Mouse (Mus musculus): Measurements from ENCODE around the gene Ceacam13.
"Not testable (repeated sequence)": the region's sequence is repeated elsewhere in the genome, so short reads cannot be mapped to it uniquely, and the experiment has no call there.

Gene Ceacam13

GRCm38 (mm10) chr7:18009589-18009988 lies at the start of gene Ceacam13:
TSS of gene Ceacam13 (plus strand) at chr7:18009889.
- no peak for DNase-seq (ENCODE audit: low read depth, low spot score)

GRCm38 (mm10) chr7:17971824-17972223 lies 37.9 kb upstream of the Ceacam13 start, which contains the start of gene Ceacam11:
TSS of gene Ceacam11 (plus strand) at chr7:17972124.
- DNase-seq (ENCODE audit: low read depth, low spot score) = no peak

- not testable (repeated sequence) for DNase-seq (ENCODE audit: low read depth, low spot score)
These were observed 8.6 kb upstream of the Ceacam13 start for GRCm38 (mm10) chr7:18001131-18001530.

GRCm38 (mm10) chr7:18065629-18066028 lies 55.9 kb downstream of the Ceacam13 start, which contains the start of gene Ceacam12:
TSS of gene Ceacam12 (plus strand) at chr7:18065929.
- DNase-seq (ENCODE audit: low read depth, low spot score) = no peak

All from WW6 (cell line).